Mouse (Mus musculus) right cerebral cortex, adult 2 months (tissue): ENCODE measurements around the gene Npas3.

ENCODE experiments used
- DNase-seq, 2 experiments: peaks; one replicate each; pipeline ENCODE4 v3.0.0; 2021 to 2022; ENCODE audit warnings: low spot score in 2 of 2

Gene Npas3

DNA sequence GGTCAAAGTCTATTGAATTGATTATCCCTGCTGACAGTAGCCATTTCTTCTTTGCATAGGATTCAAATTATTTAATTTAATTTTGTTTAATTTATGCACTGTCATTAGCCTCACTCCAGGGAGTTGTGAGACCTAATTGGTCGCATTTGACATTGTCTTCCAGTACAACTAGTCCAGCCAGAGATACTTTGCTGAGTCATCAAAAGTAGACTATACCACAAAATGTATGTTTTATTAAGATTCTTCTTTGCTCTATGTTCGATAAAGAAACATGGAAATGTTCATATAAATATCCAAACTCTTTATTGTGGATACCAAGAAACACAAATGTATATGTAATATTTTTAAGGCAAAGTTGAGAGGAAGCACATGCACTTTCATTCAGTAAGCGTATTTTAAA is 446.8 kb downstream of the Npas3 start:
- DNase-seq, result no peak

DNA sequence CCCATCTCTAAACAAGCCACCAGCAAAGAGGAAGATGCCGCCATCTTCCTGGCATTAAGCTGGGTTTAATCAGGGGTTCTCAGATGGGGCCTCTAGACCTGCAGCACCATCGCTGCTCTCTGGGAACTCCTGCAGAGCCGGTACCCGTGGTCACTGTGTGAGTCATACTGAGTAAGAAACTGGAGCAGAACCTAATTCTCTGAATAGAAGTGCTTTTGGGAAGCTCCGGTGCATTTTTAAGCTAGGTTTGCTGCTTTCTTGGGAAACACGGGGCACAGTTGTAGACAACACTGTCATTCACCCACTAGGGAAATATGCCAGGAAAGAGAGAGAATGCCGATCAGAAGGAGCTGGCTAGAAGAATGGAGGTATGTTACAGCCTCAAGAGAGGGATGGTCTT is 449.2 kb downstream of the Npas3 start:
- DNase-seq, result no peak

DNA sequence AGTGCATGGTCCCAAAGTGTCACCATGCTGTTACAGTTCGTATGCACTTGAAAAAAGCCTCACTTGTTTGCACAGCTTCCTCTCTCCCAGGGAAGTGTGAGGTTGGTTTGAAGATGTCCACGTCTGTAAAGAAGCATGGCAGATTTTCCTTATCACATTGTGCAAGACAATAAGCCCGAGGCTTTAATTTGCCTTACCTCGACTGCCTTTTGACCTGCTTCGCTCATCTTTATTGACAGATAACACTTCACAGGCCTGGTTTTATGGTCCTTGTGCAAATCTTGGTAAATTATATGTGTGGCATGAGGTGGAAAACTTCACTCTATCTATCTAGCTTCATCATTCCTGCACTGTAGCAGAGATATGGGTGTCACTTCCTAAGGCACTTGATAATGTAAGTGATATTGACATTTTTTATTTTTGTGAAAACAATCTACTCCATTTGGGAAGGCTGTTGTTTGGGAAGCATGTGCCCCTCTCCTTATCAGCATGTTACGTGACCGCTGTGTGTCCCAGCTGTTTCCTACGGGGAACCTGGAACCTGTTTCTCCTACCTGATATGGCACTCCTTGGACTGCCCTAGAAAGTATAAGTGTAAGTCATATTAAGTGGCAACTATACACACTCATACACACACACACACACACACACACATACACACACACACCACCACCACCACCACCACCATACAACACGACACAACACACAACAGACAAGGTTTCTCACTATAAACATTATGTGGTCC is 450.2 kb downstream of the Npas3 start:
- DNase-seq, result no peak

- DNase-seq, result peak in 1 of 2 experiments; percentile 15
Observed at GRCm38 (mm10) chr12:53719896-53720295, 471.4 kb downstream of the Npas3 start.

- no peak for DNase-seq
Observed at GRCm38 (mm10) chr12:53722156-53722555, 473.7 kb downstream of the Npas3 start.

GRCm38 (mm10) chr12:53722718-53723698 is 474.5 kb downstream of the Npas3 start:
- no peak for DNase-seq

DNA sequence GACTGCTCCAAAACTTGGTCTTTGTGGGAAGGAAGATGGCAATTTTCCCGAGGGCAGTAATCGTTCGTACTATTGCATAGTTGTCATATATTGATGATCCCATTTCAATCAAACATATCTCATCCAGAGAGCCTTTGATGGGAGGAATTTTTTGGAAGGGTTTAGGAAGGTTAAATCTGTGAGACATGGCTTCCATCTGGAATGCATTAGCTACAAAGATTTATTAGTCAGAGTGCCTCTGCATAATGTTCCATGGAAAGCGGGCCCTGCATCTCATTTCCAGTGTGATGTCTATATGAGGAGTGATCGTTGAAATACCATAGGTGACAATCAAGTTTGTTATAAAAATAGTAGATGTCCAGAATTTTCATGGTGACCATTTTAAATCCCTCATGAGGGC is 480.8 kb downstream of the Npas3 start:
- no peak for DNase-seq

GRCm38 (mm10) chr12:53738549-53739292 is 490.2 kb downstream of the Npas3 start:
- DNase-seq, result no peak

- no peak for DNase-seq
Observed at GRCm38 (mm10) chr12:53746653-53747052, 498.2 kb downstream of the Npas3 start.

DNA sequence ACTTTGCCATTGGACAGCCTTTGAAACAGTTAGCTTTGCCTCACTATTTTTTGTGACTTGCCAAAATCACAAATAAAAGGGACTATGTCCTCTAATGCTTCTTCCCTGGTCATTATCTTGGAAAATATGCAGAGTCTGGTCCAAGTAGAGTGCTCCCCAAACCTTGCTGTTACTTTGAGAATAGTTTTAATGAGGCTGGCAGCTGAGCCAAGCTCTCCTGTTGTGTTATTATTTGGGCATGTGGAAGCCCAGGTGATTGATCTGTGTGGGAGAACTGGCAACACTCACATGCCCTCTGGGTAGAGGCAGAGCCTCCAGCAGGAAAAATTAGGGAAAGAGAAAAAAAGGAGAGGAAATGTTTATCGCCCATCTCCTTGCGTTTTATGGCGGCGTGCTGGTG is 500.9 kb downstream of the Npas3 start:
- DNase-seq, result peak; percentile 5 to 32

- no peak for DNase-seq
Observed at GRCm38 (mm10) chr12:53752281-53753072, 504.0 kb downstream of the Npas3 start.

- DNase-seq, result peak in 1 of 2 experiments; percentile 24
Observed at GRCm38 (mm10) chr12:53753368-53753937, 505.0 kb downstream of the Npas3 start.

GRCm38 (mm10) chr12:53754236-53754635 is 505.8 kb downstream of the Npas3 start:
- DNase-seq, result no peak

DNA sequence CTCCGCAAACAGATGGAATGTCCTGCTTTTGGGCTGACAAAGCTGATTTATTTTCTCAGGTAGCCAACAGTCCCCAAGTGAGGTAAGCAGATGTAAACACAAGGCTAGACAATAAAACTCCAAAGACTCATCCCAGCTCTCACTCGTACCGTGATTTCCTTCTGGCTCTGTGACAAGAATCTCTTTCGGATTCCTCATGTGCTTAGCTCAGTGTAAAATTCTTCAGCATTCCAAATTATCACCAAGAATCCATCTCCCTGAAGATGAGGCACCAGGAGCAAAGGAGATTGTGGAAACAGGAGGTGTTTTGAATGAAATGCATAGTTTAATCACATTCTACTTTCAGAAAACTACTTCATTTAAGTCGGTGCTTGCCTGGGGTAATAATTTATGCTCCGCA is 509.2 kb downstream of the Npas3 start:
- no peak for DNase-seq

GRCm38 (mm10) chr12:53758356-53758755 is 509.9 kb downstream of the Npas3 start:
- DNase-seq, result no peak

DNA sequence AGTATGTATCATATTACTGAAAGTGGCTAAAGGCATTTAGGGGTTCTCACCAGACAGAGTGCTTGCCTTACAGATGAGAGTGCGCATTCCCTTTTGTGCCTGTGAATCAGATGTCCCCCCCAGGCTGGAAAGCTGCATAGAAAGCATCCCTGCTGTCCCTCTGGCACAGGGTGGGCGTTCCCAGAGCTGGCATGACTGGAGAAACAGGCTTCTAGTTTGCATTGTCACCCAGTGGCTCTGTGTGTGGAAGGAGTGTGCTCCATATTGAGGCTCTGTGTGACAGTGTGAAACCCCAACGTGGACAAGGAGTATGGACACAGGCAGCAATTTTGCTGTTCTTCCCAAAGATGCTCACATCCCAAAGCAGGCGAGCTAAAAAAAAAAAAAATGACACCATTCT is 515.7 kb downstream of the Npas3 start:
- no peak for DNase-seq

GRCm38 (mm10) chr12:53768392-53768791 is 519.9 kb downstream of the Npas3 start:
- no peak for DNase-seq

DNA sequence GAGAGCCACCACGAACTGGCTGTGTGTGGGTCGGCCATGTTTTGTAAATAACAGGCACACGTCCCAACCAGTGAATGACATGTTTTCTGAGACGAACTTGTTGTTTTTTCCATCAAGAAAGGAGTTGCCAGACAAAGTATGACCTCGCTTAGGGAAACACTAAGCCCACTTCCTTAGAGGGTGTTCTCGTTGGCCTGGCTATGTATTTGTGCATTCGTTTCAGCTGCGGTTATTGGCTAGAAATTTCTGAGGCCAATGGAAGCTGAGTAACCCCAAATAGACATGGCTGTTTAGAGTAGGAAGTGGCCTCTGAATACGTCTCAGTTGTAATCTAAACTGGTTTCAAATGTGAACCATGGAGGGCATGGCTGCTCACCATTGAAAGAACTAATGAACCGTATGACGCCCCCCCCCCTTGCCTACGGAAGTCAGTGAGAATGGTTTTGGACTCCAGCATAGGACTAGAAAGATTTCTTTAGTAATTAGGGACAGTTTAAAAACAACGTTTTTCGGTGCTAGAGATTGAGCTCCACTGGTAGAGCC is 523.0 kb downstream of the Npas3 start:
- DNase-seq, result no peak

DNA sequence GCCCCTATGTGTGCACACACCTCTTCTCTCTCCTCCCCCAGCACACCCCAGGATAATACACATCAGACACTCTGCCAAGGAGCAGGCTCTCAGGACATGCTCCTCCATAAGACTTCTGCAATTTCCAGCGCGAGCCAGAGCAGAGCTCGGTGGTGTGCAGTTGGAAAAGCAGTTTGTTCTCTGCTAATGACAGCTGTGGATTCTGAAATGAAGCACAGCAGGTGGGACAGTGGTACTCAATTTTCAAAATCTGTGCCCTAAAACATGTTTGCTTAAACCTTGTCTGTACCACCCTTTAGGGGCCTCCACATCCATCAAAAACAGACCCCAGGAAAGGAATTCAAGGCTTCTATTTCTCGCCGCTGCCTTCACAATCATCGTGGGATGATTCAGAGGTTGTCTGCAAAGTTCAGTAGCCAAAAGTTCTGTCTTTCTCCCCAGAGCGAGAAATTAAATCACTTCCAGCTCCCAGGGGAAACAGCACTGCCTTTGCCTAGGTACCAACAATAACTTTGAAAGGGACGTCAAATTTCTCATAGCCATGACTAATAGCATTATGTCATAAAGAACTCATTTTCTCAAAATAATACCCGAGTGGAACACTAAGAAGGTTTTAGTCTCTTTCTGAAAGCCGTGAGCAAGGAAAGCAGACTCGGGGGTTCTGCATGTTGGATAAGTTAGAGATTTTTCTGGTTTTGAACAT is 533.5 kb downstream of the Npas3 start:
- DNase-seq, result no peak

GRCm38 (mm10) chr12:53789501-53789900 is 541.0 kb downstream of the Npas3 start:
- no peak for DNase-seq
